Mouse (Mus musculus): ENCODE results near the gene Fam19a1. TPM values are rescaled to one million over a fixed set of nuclear protein-coding genes. Genes with fewer than 3 reads are reported as not detected.

Gene Fam19a1
- polyA plus RNA-seq, 1 experiment from 2014 or later = 5.7 TPM

GRCm38 (mm10) chr6:96595201-96595600 lies 482.2 kb downstream of the Fam19a1 start:
- H3K4me2 ChIP-seq = no peak overlapping the region
- no peaks in the 10 kb centered on the region for H3K27me3 ChIP-seq
- H3K4me1 ChIP-seq = no peaks in the 10 kb centered on the region
- no peak overlapping the region for H3K9ac ChIP-seq
- no peak overlapping the region for H3K4me3 ChIP-seq
- no peaks in the 10 kb centered on the region for H3K36me3 ChIP-seq (ENCODE audit: poor library complexity, severe bottlenecking)
- no peak overlapping the region for H3K27ac ChIP-seq
- ATAC-seq = no peak
- H3K9me3 ChIP-seq (replicated peaks) = no peaks in the 10 kb centered on the region
- WGBS = 95% methylated on average over 10 of the region's 10 CpGs

- H3K4me3 ChIP-seq = no peak overlapping the region
- H3K9me3 ChIP-seq (replicated peaks) = no peaks in the 10 kb centered on the region
- no peaks in the 10 kb centered on the region for H3K27me3 ChIP-seq
- 57% methylated on average over 1 of the region's 1 CpGs for WGBS
- H3K36me3 ChIP-seq (ENCODE audit: poor library complexity, severe bottlenecking) = no peaks in the 10 kb centered on the region
- H3K27ac ChIP-seq = no peak overlapping the region
- H3K9ac ChIP-seq = no peak overlapping the region
- H3K4me2 ChIP-seq = no peak overlapping the region
- H3K4me1 ChIP-seq = no peaks in the 10 kb centered on the region
- no peak for ATAC-seq
Observed at GRCm38 (mm10) chr6:96624196-96624595, 511.2 kb downstream of the Fam19a1 start.

GRCm38 (mm10) chr6:96631518-96631917 lies 518.6 kb downstream of the Fam19a1 start:
- Histone ChIP-seq H3K9me3 (replicated peaks) (no peaks in the 10 kb centered on the region), H3K9ac (no peak overlapping the region), H3K36me3 (ENCODE audit: poor library complexity, severe bottlenecking) (no peaks in the 10 kb centered on the region), H3K4me2 (no peak overlapping the region), H3K27me3 (no peaks in the 10 kb centered on the region), H3K4me3 (no peak overlapping the region), H3K4me1 (peaks cover 9% of the 10 kb centered on the region), H3K27ac (no peak overlapping the region)
- WGBS = 38% methylated on average over 6 of the region's 6 CpGs
- ATAC-seq = peak; percentile 97

- Histone ChIP-seq H3K36me3 (ENCODE audit: poor library complexity, severe bottlenecking) (no peaks in the 10 kb centered on the region), H3K27ac (no peak overlapping the region), H3K4me2 (no peak overlapping the region), H3K9ac (no peak overlapping the region), H3K4me1 (peaks cover 9% of the 10 kb centered on the region), H3K27me3 (no peaks in the 10 kb centered on the region), H3K4me3 (no peak overlapping the region), H3K9me3 (replicated peaks) (no peaks in the 10 kb centered on the region)
- 72% methylated on average over 3 of the region's 3 CpGs for WGBS
- no peak for ATAC-seq
Observed at GRCm38 (mm10) chr6:96632243-96632642, 519.3 kb downstream of the Fam19a1 start.

- Histone ChIP-seq H3K4me3 (no peak overlapping the region), H3K4me1 (peaks cover 9% of the 10 kb centered on the region), H3K27me3 (no peaks in the 10 kb centered on the region), H3K36me3 (ENCODE audit: poor library complexity, severe bottlenecking) (no peaks in the 10 kb centered on the region), H3K9ac (no peak overlapping the region), H3K27ac (no peak overlapping the region), H3K4me2 (no peak overlapping the region), H3K9me3 (replicated peaks) (no peaks in the 10 kb centered on the region)
- 84% methylated on average over 2 of the region's 2 CpGs for WGBS
- no peak for ATAC-seq
Observed at GRCm38 (mm10) chr6:96635663-96636062, 522.7 kb downstream of the Fam19a1 start.

GRCm38 (mm10) chr6:96648742-96649141 lies 535.8 kb downstream of the Fam19a1 start:
- 86% methylated on average over 2 of the region's 2 CpGs for WGBS
- Histone ChIP-seq H3K27me3 (no peaks in the 10 kb centered on the region), H3K4me1 (no peaks in the 10 kb centered on the region), H3K4me2 (no peak overlapping the region), H3K27ac (no peak overlapping the region), H3K36me3 (ENCODE audit: poor library complexity, severe bottlenecking) (no peaks in the 10 kb centered on the region), H3K4me3 (no peak overlapping the region), H3K9me3 (replicated peaks) (no peaks in the 10 kb centered on the region), H3K9ac (no peak overlapping the region)
- ATAC-seq = no peak

- H3K4me2 ChIP-seq = no peak overlapping the region
- H3K4me3 ChIP-seq = no peak overlapping the region
- H3K4me1 ChIP-seq = no peaks in the 10 kb centered on the region
- no peaks in the 10 kb centered on the region for H3K9me3 ChIP-seq (replicated peaks)
- 85% methylated on average over 5 of the region's 5 CpGs for WGBS
- ATAC-seq = no peak
- no peak overlapping the region for H3K27ac ChIP-seq
- H3K36me3 ChIP-seq (ENCODE audit: poor library complexity, severe bottlenecking) = no peaks in the 10 kb centered on the region
- no peaks in the 10 kb centered on the region for H3K27me3 ChIP-seq
- H3K9ac ChIP-seq = no peak overlapping the region
Observed at GRCm38 (mm10) chr6:96649267-96649666, 536.3 kb downstream of the Fam19a1 start.

GRCm38 (mm10) chr6:96666311-96666710 lies 553.4 kb downstream of the Fam19a1 start:
- Histone ChIP-seq H3K27me3 (no peaks in the 10 kb centered on the region), H3K36me3 (ENCODE audit: poor library complexity, severe bottlenecking) (no peaks in the 10 kb centered on the region), H3K4me3 (no peak overlapping the region), H3K4me2 (no peak overlapping the region), H3K9ac (no peak overlapping the region), H3K4me1 (no peaks in the 10 kb centered on the region), H3K9me3 (replicated peaks) (no peaks in the 10 kb centered on the region), H3K27ac (no peak overlapping the region)
- ATAC-seq = no peak
- 93% methylated on average over 1 of the region's 1 CpGs for WGBS

GRCm38 (mm10) chr6:96677813-96678212 lies 564.9 kb downstream of the Fam19a1 start:
- Histone ChIP-seq H3K27ac (no peak overlapping the region), H3K9me3 (replicated peaks) (no peaks in the 10 kb centered on the region), H3K27me3 (no peaks in the 10 kb centered on the region), H3K36me3 (ENCODE audit: poor library complexity, severe bottlenecking) (no peaks in the 10 kb centered on the region), H3K4me3 (no peak overlapping the region), H3K4me2 (no peak overlapping the region), H3K4me1 (no peaks in the 10 kb centered on the region), H3K9ac (no peak overlapping the region)
- WGBS = 93% methylated on average over 3 of the region's 3 CpGs
- no peak for ATAC-seq

Other genes with a start within 250 kb of the Fam19a1 start
- 0.10 TPM in 1 of 2 replicates, not detected in the other for gene 1700123L14Rik, start 53.1 kb downstream of the Fam19a1 start, polyA plus RNA-seq (2015; fragmentation: Nextera tagmentation; extraction: Ambion mirVana)